Mouse (Mus musculus) Patski (cell line): ENCODE measurements around the gene Fus. TPM values are rescaled to one million over a fixed set of nuclear protein-coding genes. Genes with fewer than 3 reads are reported as not detected.
A peak's percentile ranks its signal among the peaks of the same experiment; 100 is the strongest.

Experiments
- ATAC-seq: fragments of 100-300 bp; one replicate; pipeline ENCODE4 v1.8.0; 2021
- CTCF ChIA-PET: fragments of 350-600 bp; sonication (Branson Sonifier 250); formaldehyde crosslinking; loops from one replicate; lab custom pipeline; 2022; ENCODE audit warnings: inconsistent platforms; lab: Charles Lee
- POLR2A ChIA-PET: fragments of 350-600 bp; sonication (Branson Sonifier 250); formaldehyde crosslinking; loops from one replicate; lab custom pipeline; 2022; ENCODE audit warnings: antibody characterized with exemption, inconsistent platforms; lab: Charles Lee
- DNase-seq: peaks from one replicate; pipeline ENCODE4 v3.0.0-alpha.2; 2011; ENCODE audit warnings: low read depth, low spot score
- H3K27me3 ChIP-seq: fragments of 371-371 bp; one replicate; pipeline ENCODE4 v1.5.1; 2021
- CTCF ChIP-seq: fragments of 100-300 bp; IDR thresholded peaks from one replicate; pipeline ENCODE4 v1.5.1; 2021
- in situ Hi-C: fragments of 300-500 bp; cut with MboI; formaldehyde crosslinking; loops from 3 replicates; pipeline ENCODE4 v1.11.1; 2018; ENCODE audit warnings: low pct_unique_long_range_greater_than_20kb, mixed read lengths
- polyA plus RNA-seq: library from polyadenylated mRNA; unstranded; gene quantifications from one replicate; pipeline ENCODE4 v1.2.3, GENCODE M21; 2021

The Fus gene
- polyA plus RNA-seq, 1 experiment from 2014 or later, result 469 TPM

- ChIA-PET POLR2A (interaction anchor here (1.4 kb wide), 1 partner anchor 10 kb away, joined by 4 read pairs; no protein-coding TSS in a partner anchor), CTCF (no interaction called here)
- no peak for TF ChIP-seq CTCF
- no peaks in the 10 kb centered on the region for H3K27me3 ChIP-seq
- in situ Hi-C loops, result no loop called here
- no peak for DNase-seq
- no peak for ATAC-seq
These were observed 11.6 kb downstream of the Fus start for GRCm38 (mm10) chr7:127978856-127979255.

GRCm38 (mm10) chr7:127980606-127981005 is 13.3 kb downstream of the Fus start:
- ATAC-seq (no peak), DNase-seq (no peak)
- in situ Hi-C loops, result no loop called here
- H3K27me3 ChIP-seq, result no peaks in the 10 kb centered on the region
- TF ChIP-seq CTCF, result no peak
- POLR2A ChIA-PET, result interaction anchor here (1.5 kb wide), 1 partner anchor 12 kb away, joined by 5 read pairs; no protein-coding TSS in a partner anchor
- CTCF ChIA-PET, result interaction anchor here (0.9 kb wide), 1 partner anchor 14 kb away, joined by 4 read pairs; the partner anchor contains the start of gene Fus

DNA sequence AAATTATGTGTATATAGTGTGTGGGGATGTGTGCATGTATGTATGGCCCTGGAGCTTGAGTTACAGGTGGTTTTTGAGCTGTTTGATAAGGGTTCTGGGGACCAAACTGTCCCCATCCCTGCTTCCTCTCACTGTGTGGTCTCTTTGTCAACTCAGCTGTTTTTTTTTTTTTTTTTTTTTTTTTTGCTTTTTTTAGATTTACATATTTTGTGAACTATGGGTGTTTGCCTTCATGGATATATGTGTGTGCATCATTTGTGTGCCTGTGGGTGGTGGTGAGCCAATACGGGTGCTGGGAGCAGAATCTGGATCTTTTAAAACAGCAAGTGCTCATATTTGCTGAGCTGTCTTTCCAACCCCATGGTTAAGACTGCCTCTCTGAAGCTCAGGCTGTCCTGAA is 21.6 kb downstream of the Fus start:
- H3K27me3 ChIP-seq, result no peaks in the 10 kb centered on the region
- in situ Hi-C loops, result no loop called here
- no peak for TF ChIP-seq CTCF
- CTCF ChIA-PET, result no interaction called here
- no peak for ATAC-seq
- POLR2A ChIA-PET, result interaction anchor here (0.6 kb wide), 2 partner anchors 64 to 198 kb away, joined by 4 read pairs; no protein-coding TSS in a partner anchor
- no peak for DNase-seq

GRCm38 (mm10) chr7:127991643-127992487 is 24.6 kb downstream of the Fus start:
- peak; percentile 77 for TF ChIP-seq CTCF
- H3K27me3 ChIP-seq, result no peaks in the 10 kb centered on the region
- ChIA-PET CTCF (interaction anchor here (0.8 to 1.4 kb wide), 4 partner anchors 13 to 218 kb away, joined by 3 to 4 read pairs (median 3); no protein-coding TSS in a partner anchor), POLR2A (interaction anchor here (0.5 to 1.4 kb wide), 4 partner anchors 11 to 184 kb away, joined by 3 to 5 read pairs (median 3); no protein-coding TSS in a partner anchor)
- DNase-seq (peak; percentile 19), ATAC-seq (no peak)
- in situ Hi-C loops, result loop anchor here (10.0 kb wide), 1 partner anchor 213 kb away; the partner anchor contains the start of gene Cox6a2

- ATAC-seq (no peak), DNase-seq (no peak)
- no peak for TF ChIP-seq CTCF
- no peaks in the 10 kb centered on the region for H3K27me3 ChIP-seq
- ChIA-PET POLR2A (interaction anchor here (0.5 to 1.4 kb wide), 5 partner anchors 10 to 185 kb away, joined by 3 to 5 read pairs (median 3); no protein-coding TSS in a partner anchor), CTCF (interaction anchor here (0.8 to 1.5 kb wide), 5 partner anchors 10 to 219 kb away, joined by 3 to 4 read pairs (median 3); no protein-coding TSS in a partner anchor)
- in situ Hi-C loops, result loop anchor here (10.0 kb wide), 1 partner anchor 212 kb away; the partner anchor contains the start of gene Cox6a2
These were observed 25.5 kb downstream of the Fus start for GRCm38 (mm10) chr7:127992488-127993340.

GRCm38 (mm10) chr7:127993341-127993977 is 26.2 kb downstream of the Fus start, which contains the start of gene Pycard:
Pycard (minus strand) TSS chr7:127993867.
- in situ Hi-C loops, result loop anchor here (10.0 kb wide), 1 partner anchor 211 kb away; the partner anchor contains the start of gene Cox6a2
- ChIA-PET POLR2A (interaction anchor here (0.8 to 1.4 kb wide), 3 partner anchors 9 to 15 kb away, joined by 3 to 5 read pairs (median 3); no protein-coding TSS in a partner anchor), CTCF (interaction anchor here (1.5 kb wide), 1 partner anchor 10 kb away, joined by 4 read pairs; no protein-coding TSS in a partner anchor)

GRCm38 (mm10) chr7:127999436-127999835 is 32.2 kb downstream of the Fus start:
- no peak for TF ChIP-seq CTCF
- H3K27me3 ChIP-seq, result no peaks in the 10 kb centered on the region
- ATAC-seq, result no peak
- CTCF ChIA-PET, result no interaction called here
- in situ Hi-C loops, result loop anchor here (10.0 kb wide), 1 partner anchor 205 kb away; the partner anchor contains the start of gene Cox6a2
- DNase-seq, result no peak
- POLR2A ChIA-PET, result no interaction called here

More at GRCm38 (mm10) chr7:127993341-127993977, 26.2 kb downstream of the Fus start, which contains the start of gene Pycard:
- H3K27me3 ChIP-seq, result no peaks in the 10 kb centered on the region
- TF ChIP-seq CTCF, result no peak
- DNase-seq (no peak), ATAC-seq (no peak)

GRCm38 (mm10) chr7:128000068-128000950 is 33.1 kb downstream of the Fus start:
- in situ Hi-C loops, result no loop called here
- POLR2A ChIA-PET, result no interaction called here
- no peak for DNase-seq
- no peak for ATAC-seq
- CTCF ChIA-PET, result no interaction called here
- TF ChIP-seq CTCF, result no peak
- H3K27me3 ChIP-seq, result no peaks in the 10 kb centered on the region
